Mouse (Mus musculus): Measurements from ENCODE around the gene Adm.
"Not testable (repeated sequence)": the region's sequence is repeated elsewhere in the genome, so short reads cannot be mapped to it uniquely, and the experiment has no call there.

The Adm gene

DNA sequence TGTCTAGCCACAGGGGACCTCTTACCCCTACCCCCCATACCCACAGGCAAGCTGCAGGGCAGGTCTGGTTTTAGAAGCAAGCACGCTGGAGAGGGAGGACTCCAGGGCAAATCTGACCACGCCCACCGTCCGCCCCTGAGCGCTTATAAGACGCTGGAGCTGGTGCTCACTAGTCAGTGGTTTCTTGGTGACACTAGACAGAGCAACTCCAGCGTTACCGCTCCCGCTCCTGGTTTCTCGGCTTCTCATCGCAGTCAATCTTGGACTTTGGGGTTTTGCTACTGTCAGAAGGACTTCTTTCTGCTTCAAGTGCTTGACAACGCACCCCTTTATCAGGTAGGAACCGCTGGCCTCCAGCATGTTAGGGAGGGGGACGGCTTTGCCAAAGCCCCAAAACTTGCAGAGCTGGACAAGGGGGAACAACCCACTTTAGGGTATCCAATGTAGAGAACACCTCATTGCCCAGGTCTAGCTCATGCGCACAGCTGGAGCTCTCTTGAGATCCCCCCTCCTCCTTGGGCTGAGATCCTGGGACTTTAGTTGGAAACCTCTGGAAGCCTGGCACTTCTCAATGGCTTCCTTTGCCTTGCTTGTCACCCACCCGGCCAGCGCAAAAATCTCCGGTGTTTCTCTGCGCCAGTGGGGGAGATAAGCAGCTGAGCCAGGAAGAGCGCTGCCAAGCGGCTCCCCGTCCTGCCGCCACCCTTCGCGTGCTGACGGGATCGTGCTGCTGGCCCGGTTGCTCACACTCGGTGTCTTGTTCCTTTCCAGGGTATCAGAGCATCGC is at the start of gene Adm:
TSS of gene Adm (plus strand) at position 176 of the 787 bp plus-strand sequence.
- DNase-seq: peak; percentile 71

- DNase-seq: no peak
Measured at GRCm38 (mm10) chr7:110583705-110584104, 43.8 kb upstream of the Adm start.

GRCm38 (mm10) chr7:110584159-110584558 is 43.3 kb upstream of the Adm start:
- DNase-seq: no peak

DNA sequence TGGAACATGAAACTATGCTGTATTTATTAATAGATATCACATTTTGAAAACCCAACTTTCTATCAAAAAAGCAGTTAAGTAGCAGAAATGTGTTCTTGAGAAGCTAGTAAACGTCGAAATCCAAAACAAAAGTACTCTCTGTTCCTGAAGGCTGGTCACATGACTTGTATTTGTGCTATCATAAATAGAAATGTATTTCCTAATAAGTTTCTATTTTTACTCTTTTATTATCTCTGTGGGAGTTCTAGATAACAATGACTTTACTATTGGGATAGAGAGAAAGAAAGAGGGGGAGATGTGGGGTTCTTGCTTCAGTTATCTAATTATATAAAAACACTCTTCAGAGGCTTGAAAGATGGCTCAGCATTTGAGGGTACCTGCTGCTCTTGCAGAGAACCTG is 42.2 kb upstream of the Adm start:
- no peak for DNase-seq

DNA sequence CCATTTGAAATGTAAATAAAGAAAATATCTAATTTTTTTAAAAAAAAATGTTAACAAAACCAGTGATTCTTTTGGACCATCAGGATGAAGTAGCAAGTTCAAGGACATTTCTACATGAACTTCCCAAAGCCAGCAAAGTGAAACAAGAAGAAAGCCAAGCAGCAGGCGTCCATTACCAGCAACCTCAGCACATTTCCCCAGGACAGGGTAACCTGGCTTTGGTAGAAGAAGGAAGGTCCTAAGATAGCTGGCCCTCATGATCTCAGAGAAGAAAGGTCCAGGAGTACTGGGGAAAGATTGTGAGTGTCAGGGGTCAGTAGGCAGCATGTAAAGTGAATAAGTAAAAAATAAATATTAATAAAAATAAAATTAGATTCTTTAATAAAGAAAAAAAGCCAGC is 39.7 kb upstream of the Adm start:
- no peak for DNase-seq

DNA sequence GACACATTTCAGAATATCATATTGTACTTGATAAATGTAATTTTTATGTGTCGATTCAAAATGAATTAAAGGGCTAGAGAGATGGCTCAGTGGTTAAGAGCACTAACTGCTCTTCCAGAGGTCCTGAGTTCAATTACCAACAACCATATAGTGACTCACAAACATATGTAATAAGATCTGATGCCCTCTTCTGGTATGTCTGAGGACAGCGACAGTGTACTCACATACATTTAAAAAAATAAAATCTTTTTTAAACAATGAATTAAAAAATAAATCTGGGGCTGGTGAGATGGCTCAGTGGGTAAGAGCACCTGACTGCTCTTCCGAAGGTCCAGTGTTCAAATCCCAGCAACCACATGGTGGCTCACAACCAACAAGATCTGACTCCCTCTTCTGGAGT is 33.5 kb upstream of the Adm start:
- not testable (repeated sequence) for DNase-seq

GRCm38 (mm10) chr7:110597141-110597540 is 30.3 kb upstream of the Adm start:
- no peak for DNase-seq

- DNase-seq: no peak
Measured at GRCm38 (mm10) chr7:110605476-110605875, 22.0 kb upstream of the Adm start.

DNA sequence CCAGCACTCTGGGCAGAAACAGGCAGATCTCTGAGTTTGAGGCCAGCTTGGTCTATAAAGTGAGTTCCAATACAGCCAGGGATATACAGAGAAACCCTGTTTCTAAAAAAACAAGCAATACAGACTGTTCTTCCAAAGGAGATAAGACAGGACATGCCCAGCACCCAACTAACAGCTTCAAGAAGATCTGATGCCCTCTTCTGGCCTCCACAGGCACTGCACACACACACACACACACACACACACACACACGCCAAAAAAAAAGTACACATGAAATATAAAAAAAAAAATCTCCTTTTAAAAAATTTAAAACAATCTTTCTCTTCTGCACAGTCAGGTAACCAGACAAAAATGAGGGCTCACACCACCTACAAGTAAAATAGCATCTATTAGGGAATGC is 20.6 kb upstream of the Adm start:
- no peak for DNase-seq

DNA sequence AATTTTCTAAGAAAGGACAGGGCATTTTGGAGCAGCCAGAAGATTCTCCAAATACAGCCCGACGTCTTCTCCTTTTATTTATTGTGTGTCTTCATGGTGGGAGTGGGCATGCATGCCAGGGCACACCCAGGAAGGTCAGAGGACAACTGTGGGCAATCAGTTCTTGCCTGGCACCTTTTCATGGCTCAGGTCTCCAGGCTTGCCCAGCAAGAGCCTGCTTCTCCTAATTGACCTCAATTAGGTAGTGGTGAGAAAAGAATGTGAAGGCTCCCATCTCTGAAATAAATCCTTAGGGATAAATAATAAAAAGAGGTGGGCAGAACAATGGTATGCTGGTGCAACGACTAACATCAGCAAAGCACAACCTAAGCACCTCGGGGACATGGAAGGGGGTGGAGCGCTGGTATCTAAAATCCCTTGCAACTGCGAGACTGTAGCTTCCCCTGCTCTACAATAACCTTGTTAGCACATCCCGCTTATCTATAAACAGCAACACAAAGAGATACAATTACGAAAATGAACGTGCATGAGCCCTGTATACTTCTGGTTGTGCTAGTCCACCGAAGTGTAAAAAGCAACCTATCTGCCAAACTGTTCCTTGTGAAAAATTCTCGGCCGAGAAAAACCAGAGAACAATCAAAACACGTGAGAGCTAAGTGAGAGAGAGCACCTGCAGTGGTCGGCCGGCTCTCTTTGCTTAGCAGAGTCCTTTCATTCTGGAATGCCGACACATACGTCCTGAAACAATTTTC is 13.9 kb upstream of the Adm start:
- no peak for DNase-seq

DNA sequence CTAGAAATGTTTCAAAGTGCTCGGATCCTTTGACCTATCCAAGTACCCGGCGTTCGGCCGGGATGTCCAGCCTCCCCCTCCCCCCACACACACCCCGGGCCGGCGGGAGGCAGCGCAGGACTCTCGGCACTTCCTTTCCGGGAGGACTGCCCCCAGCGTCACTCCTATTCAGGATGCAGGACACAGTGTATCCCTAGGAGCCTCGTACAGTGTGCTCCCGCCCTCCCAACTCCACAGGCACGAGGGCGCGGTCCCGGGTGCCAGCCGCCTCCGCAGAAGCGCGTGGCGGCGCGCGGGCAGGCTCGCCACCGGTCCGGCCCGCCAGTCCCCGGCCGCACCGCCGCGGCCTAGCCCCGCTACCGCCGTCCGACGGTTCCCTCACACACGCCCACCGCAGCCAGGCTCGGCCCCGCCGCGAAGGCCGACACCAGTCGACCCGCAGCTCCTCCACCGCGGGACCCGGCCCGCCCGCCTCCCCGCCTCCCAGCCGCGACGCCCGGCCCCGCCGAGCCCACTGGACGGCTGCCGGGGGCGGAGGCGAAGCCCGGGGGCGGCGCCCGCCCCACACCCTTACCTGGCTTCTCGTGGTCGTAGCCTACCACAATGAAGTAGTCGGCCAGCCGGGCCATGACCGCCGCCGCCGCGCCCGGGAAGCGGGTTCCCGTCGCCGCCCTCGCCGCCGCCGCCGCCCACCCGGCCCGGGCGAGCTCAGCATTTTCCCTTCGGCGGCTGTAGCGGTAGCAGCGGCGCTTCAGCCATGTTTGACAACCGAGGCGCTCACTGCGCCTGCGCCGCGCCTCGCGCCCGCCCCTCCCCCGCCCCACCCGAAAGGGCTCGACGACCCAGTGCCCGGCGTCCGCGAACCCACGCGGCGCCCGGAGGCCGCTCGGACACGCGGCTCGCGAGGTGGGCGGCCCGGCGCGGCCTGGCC is 13.1 kb upstream of the Adm start, which contains the start of gene Sbf2:
TSS of gene Sbf2 (minus strand) at position 790 of the 931 bp plus-strand sequence.
- peak; percentile 68 for DNase-seq

DNA sequence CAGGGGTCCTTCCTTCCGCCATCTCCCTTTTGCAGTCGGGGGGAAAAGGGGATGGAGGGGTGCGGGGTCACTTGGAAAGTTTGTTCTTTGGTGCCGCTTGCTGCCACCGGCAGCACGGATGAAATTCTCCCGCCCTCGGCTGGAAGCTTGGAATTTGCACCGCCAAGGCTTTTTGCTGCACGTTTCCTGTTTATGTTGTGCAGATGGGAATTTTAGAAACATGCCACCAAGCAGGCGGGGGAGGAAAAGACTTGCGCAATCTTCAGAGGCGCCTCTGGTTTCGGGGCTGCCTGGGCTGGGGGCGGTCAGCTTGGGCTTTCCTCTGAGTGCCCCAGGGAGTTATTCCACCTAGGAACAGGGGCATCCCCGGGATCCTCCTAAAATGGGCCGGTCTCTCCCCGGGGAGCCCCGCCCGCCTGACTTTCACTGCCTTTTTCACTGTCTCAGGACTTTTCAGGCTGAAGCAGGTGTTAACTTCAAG is 12.3 kb upstream of the Adm start:
- peak; percentile 39 for DNase-seq

- DNase-seq: no peak
Measured at GRCm38 (mm10) chr7:110615792-110616191, 11.7 kb upstream of the Adm start.

- DNase-seq: no peak
Measured at GRCm38 (mm10) chr7:110619086-110619611, 8.3 kb upstream of the Adm start.

GRCm38 (mm10) chr7:110624067-110624466 is 3.4 kb upstream of the Adm start:
- no peak for DNase-seq

DNA sequence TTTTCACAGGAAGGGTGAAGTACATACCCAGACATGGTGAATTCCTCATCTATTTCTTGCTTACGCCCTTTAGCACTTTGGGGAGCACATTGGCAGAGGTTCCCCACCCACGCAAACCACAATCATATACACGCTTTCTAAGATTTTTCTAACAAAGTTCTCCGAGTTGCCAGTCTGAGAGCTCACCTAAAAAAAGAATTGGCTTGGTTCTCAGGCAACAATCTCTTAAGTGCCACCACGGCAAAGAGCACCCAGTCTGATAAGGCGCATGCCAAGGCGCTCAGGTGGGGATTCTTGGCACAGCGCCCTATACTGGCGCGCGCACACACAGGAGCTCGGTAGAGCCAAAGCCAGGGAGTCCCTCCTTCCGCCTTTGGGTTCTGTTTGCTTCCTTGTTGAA is 2.5 kb upstream of the Adm start:
- no peak for DNase-seq

DNA sequence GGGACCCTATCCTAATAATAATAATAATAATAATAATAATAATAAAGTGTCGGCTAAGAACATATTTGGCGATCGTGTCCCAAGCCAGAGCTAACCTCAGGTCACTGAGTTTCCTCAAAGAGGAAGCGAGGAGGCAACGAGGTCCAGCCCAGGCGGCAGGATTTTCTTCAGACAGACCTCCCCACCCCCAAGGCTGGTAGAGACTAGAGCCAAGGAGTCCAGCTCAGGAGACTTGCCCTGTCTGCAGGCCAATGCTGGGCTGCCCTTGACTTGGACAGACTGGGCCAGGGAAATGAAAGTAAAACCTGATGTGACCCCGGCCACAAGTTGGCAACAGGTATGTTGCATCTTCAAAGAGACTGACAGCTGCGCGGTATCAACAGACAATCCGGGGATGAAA is 2.0 kb upstream of the Adm start:
- no peak for DNase-seq

- no peak for DNase-seq
Measured at GRCm38 (mm10) chr7:110626186-110627098, 1.0 kb upstream of the Adm start.

- peak; percentile 60 for DNase-seq
Measured at GRCm38 (mm10) chr7:110627099-110627482, 370 bp upstream of the Adm start.

GRCm38 (mm10) chr7:110628273-110628600 is 776 bp downstream of the Adm start:
- DNase-seq: no peak

GRCm38 (mm10) chr7:110628611-110629354 is 1.3 kb downstream of the Adm start:
- no peak for DNase-seq

All from thymus, postnatal 14 days (tissue).